Mouse (Mus musculus): Measurements from ENCODE around the gene 1700025C18Rik.

DNA sequence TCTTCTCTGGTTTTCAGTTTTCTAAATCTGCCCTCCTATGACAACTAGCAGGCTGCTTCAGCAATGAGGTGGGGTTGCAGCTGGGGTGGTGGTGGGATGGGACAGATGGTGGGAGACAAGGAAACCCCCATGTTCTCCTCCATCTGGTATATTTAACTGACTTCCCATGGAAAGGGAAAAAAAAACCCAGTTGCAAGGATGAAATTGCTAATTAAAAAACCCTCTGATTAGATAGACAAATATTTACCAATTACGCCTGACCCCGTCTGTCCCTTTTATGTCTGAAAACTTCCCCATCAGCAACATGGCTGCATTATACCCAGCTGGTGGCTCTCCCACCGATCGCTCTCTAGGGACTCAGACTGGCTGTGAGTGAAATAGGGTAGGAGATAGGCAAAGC, 3.9 kb downstream of the 1700025C18Rik start:
- no peak for TF ChIP-seq CTCF (IDR thresholded peaks at IDR 0.05; ENCODE audit: control insufficient read depth, insufficient read depth, insufficient replicate concordance, low read depth, low read length)
- no peak for TF ChIP-seq POLR2A (IDR thresholded peaks at IDR 0.05; ENCODE audit: control insufficient read depth, low read depth, low read length)

All from testis, adult 2 months (tissue).